Mouse (Mus musculus): ENCODE measurements around the gene Ap4b1.
"Not testable (repeated sequence)": the region's sequence is repeated elsewhere in the genome, so short reads cannot be mapped to it uniquely, and the experiment has no call there.

Gene Ap4b1

DNA sequence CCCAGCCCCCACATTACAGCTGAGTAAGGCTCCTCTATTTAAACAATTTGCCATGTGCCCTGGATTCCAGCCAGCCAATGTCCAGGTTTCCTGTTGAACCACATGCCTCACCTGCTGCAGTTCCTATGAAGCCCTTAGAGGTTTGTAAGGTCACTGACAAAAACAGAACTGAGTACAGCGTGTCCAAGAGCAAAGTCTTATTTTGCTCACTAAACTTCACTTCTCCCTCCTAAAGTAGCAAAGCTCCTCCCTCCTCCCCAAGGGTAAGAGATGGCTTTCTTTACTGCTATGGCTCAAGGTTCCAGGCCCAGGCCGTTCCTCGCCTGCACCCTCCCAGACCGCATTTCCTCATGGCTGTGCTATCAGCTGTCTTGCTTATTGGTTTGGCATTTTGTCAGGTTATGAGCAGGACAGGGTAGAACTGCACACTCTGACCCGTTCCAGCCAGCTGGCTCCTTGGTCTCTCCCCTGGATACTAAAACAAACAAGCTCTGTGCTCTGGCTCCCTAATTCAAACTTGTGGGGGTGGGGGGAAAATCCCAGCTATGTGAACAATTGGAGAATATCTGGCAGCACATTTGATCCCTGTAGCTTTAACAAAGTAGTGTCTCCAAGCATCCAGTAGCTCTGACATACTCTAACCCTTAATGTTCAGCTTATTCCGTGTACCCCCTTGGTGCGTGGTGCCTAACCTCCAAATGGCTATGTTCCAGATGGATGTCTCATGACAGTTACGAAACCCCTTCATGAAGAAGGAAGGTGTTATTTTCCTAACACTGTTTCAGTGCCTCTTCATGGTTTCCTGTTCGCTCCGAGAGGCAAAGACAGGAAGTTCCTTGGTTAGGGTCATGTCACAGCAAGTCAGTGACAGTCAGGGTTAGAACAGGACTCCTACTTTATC is 7.4 kb upstream of the Ap4b1 start:
- peak; percentile 94 for DNase-seq

- peak; percentile 65 for DNase-seq
Measured at GRCm38 (mm10) chr3:103802861-103803260, 6.5 kb upstream of the Ap4b1 start.

GRCm38 (mm10) chr3:103805671-103806070 is 3.6 kb upstream of the Ap4b1 start:
- DNase-seq: no peak

DNA sequence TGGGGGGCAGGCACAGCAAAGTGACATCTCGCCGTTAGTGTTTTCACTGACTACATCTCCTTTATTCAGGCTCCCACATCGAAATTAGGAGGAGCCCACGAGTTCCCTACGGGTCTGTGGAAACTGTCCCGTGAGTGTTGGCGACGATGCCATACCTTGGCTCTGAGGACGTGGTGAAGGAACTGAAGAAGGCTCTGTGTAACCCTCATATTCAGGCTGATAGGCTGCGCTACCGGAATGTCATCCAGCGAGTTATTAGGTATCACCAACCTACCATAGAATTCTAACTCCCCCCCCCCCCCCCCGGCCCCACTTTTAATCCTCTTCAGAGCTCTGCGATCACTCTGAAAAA is 455 bp downstream of the Ap4b1 start:
- DNase-seq: no peak

DNA sequence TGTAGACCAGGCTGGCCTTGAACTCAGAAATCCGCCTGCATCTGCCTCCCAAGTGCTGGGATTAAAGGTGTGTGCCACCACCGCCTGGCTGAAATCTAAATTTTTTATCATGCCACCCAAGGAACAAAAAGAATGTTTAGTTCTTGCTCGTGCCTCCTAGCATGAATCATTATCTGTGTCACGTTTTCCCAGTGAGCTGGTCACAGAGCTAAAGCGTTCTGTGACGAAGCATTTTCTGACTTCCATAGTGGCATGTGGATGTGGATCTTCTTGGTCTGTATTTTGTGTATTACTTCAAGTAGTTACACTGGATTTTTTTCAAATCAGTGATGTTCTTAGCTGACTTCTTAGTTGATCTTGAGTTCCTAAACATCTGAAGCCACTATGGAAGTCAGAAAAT is 1.6 kb downstream of the Ap4b1 start:
- DNase-seq: no peak

DNA sequence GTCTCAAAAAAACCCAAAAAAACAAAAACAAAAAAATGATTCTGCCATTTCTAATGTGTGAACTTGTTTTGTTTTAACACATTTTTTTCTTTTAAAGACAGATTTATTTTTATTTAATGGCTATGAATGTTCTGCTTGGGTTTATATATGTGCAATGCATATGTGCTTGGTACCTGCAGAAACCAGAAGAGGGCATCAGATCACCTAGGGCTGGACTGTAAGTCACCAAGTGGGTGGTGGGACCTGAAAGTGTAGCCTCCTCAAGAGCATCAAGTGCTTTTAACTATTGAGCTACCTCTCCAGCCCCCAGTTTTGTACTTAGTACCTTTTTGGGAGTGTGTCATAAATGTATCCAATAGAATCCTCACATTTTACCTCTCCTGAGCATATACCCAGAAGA is 18.2 kb downstream of the Ap4b1 start:
- DNase-seq: no peak

GRCm38 (mm10) chr3:103829036-103829435 is 19.7 kb downstream of the Ap4b1 start:
- DNase-seq: no peak

DNA sequence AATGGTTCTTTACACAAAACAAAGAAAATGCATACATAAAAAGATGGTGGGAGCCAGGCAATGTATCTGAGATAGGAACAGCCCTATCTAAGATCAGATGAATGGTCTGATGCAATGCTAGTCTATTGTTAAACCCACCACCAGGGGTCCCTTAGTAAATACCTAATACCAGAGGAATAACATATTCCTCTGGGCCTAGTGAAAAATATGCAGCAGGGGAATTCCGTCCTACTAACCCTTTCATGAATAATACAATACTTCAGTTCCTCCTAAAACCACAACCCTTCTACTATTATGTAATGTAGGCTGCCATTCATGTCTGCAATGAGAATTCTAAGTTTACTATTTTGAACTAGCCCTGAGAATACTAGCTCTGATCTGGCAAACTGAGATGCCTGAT is 21.4 kb downstream of the Ap4b1 start:
- not testable (repeated sequence) for DNase-seq

DNA sequence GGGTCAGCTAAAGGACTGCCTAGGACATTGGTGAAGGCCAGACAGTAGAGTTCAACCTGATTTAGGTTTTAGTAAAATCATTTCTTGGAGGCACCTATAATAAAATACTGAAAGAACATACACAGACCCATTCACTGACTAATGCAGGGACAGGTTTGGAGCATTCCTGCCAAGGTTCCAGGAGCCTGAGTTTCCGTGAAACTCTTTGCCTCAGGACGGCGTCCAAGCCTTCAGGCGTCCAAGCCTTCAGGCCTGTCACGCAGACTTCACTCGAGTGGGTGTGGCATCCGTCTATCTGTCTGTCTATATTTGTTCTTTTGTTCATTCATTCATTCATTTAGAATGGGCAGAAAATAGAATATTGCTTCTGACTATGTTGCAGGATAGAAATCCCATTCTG is 21.8 kb downstream of the Ap4b1 start:
- no peak for DNase-seq

GRCm38 (mm10) chr3:103832426-103832825 is 23.1 kb downstream of the Ap4b1 start, which contains the start of gene Bcl2l15:
Gene Bcl2l15, plus strand, starts transcription at chr3:103832601.
- DNase-seq: no peak

- no peak for DNase-seq
Measured at GRCm38 (mm10) chr3:103834001-103834400, 24.7 kb downstream of the Ap4b1 start.

DNA sequence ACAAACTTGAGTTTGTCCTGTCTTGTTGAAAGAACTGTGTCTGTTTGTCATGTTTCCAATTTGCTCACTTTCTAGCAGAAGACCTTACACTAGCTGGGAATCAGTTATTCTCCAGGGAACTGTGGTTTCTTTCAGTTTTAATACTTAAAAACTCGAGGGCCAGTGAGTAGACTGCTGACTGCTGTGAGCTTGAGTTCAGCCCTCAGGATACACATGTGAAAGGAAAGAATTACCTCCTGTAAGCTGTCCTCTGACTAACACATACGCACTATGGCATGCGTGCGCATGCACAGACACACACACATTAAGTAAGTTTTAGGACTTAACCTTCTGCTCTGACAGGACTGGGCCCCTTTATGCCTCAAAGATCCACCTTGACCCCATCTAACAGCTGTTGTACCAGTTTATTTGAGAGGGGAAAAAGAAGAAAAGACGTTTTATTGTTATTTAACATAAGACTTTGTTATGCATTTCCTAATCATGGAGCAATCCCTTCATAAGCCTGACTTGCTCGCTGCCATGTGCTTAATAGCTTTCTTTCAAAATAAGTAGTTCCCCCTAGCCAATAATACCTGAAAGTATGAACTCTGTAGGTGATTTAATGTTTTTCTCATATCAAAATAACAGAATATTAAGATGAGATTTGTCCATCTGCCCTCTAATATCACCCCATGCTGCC is 26.1 kb downstream of the Ap4b1 start:
- DNase-seq: no peak

- DNase-seq: no peak
Measured at GRCm38 (mm10) chr3:103835951-103836310, 26.6 kb downstream of the Ap4b1 start.

- no peak for DNase-seq
Measured at GRCm38 (mm10) chr3:103836453-103836852, 27.1 kb downstream of the Ap4b1 start.

- DNase-seq: peak; percentile 43
Measured at GRCm38 (mm10) chr3:103839711-103840110, 30.4 kb downstream of the Ap4b1 start.

DNA sequence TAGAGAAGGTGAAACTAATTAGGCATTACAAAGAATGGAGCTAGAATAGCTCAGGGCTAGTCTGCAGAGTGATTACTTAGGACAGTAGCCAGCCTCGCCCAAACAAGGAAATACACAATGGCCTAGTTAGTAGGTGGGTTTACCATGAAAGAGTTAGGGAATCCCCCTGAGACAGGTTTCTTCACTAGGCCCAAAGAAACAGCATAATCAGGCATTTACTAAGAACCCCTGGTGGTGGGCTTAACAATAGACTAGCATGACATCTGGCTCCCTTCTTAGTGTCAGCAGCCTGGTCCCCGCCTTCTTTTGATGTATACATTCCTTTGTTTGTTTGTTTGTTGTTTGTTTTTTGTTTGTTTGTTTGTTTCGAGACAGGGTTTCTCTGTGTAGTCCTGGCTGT is 30.9 kb downstream of the Ap4b1 start:
- DNase-seq: not testable (repeated sequence)

DNA sequence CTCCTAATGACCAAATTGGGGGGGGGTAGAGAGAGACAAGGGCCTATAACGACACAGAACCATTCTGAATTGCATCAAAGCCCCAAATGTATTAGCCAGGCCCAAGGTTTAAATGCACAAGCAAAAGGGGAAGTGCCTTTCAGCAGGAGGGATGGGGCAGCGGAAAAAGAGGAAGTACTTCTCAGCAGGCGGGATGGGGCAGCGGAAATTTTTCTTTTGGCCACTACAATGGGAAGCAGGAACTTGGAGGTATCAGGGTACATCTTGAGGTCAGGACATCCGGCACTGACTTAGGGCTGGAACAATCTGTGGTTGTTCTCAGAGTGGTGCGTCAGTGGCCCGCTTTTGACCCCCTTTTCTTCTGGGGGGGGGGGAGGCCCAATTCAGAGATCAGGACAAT is 31.6 kb downstream of the Ap4b1 start:
- not testable (repeated sequence) for DNase-seq

DNA sequence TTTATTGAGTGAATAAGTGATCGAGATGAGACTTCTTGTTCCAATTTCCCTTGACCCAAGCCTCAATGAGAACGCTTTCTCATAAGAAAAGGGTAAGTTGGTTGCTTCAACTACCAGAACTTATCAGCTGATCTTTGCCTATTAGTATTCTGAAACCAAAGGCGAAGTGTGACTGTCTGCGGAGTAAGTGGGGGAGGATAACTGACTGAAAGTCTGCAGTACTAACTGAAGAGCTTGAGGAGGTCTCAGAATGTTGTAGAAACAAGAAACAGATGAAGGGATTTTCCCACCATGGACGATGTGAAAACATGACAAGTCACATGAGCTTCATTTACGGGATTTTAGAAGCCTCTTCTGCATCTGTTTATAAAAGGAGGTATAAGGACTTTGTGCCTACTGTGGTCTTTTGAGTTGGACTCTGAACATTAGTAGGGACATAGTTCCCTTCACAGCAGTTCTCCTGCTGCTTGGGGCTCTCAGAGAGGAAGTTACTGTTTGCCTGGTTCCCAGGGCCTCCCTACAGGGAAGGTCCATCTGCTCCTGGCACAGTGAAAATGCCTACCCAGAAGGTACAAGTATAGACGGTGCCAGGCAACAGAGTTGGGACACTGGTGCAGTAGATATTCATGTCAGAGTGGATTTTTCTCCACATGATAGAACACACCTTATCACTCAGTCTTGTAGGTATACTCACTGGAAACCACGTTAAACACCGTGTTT is 41.5 kb downstream of the Ap4b1 start:
- peak; percentile 55 for DNase-seq

DNA sequence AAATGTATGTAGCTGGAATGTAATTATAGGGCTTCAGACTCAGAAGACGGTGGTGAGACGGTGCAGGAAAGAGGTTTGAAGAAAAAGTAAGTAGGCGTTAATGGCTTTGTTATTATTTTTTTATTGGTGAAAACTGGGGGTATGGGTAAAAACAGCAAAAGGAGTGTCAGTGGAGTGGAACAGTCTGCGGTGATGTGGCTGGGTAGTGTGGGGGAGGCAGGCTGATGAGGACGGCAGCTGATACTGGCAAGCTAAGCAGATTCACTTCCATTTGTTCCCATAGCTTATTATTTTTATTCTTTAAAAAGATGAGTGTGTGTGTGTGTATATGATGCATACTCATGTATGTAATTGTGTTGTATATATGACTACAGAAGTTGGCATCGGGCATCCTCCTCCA is 42.2 kb downstream of the Ap4b1 start:
- DNase-seq: no peak

GRCm38 (mm10) chr3:103851882-103852281 is 42.6 kb downstream of the Ap4b1 start:
- no peak for DNase-seq

DNA sequence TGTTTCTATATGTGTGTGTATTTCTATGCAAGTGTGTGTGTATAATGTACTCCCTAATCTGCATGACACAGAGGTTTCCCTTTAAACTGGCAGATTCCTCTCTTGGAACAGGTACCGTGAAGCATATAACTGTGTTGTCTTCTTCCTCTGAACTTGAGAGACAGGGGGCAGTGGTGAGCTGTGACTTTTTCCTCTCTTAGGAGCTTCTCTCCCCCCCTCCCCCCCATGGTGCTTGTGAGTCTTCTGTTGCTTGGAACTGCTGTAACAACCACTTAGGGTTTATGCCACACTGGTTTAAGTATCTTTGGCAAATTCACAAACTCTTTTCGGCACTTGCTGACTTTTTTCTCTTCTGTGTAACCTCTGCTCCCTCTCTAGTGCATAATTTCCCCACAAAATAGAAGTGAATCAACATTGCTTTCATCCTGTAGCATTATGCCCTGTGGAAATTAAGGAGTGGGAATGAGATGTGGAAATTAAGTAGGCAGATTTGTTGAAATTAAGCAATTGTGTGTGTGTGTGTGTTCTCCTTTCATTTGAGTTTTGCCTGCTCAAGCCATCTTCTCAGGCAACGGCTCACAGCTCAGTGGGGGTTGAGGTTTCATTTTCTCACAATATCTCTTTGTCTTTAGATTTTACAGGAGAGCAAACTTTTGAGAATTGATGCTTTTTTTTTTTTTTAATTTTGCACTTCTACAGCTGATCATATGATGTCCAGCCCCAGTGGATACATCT is 43.4 kb downstream of the Ap4b1 start:
- DNase-seq: peak; percentile 47

GRCm38 (mm10) chr3:103853804-103854203 is 44.5 kb downstream of the Ap4b1 start:
- DNase-seq: no peak
